Mouse (Mus musculus) hindbrain, embryonic 10.5 days (tissue): ENCODE measurements around the gene Elmsan1. TPM values are rescaled to one million over a fixed set of nuclear protein-coding genes. Genes with fewer than 3 reads are reported as not detected.

Experiments used
- DNase-seq: peaks from one replicate; pipeline ENCODE4 v3.0.0-alpha.2; 2017; ENCODE audit warnings: low spot score
- H3K27ac ChIP-seq: fragments of 300-500 bp; sonication (generic); 2 replicates; pipeline ENCODE4 v1.5.1; 2016; ENCODE audit warnings: mild to moderate bottlenecking, moderate library complexity
- H3K27me3 ChIP-seq: fragments of 300-500 bp; sonication (generic); 2 replicates; pipeline ENCODE4 v1.6.1; 2016; ENCODE audit warnings: mild to moderate bottlenecking; ENCODE audit not compliant: poor library complexity, insufficient read depth, severe bottlenecking
- H3K36me3 ChIP-seq: fragments of 300-500 bp; sonication (generic); 2 replicates; pipeline ENCODE4 v1.6.1; 2016; ENCODE audit warnings: mild to moderate bottlenecking, moderate library complexity
- H3K4me1 ChIP-seq: fragments of 300-500 bp; sonication (generic); replicated peaks from 2 replicates; pipeline ENCODE4 v1.6.1; 2016; ENCODE audit warnings: mild to moderate bottlenecking
- H3K4me3 ChIP-seq: fragments of 300-500 bp; sonication (generic); 2 replicates; pipeline ENCODE4 v1.5.1; 2016; ENCODE audit warnings: mild to moderate bottlenecking, moderate library complexity
- H3K9me3 ChIP-seq: fragments of 300-500 bp; sonication (generic); 2 replicates; pipeline ENCODE4 v1.6.1; 2016; ENCODE audit warnings: mild to moderate bottlenecking, moderate library complexity
- WGBS: fragments of 180-500 bp; shearing (Covaris S2); methylation state at CpG from one replicate; pipeline ENCODE4 v1.1.7; 2016; 5-methylcytosine and 5-hydroxymethylcytosine counted together
- polyA plus RNA-seq: library from polyadenylated mRNA; unstranded; fragments of >200 nt; fragmentation: Nextera tagmentation; extraction: Ambion mirVana; gene quantifications from 2 replicates; pipeline ENCODE4 v1.2.1, GENCODE M21; 2016

The Elmsan1 gene
- polyA plus RNA-seq, 1 experiment from 2014 or later, result 6.5 TPM

DNA sequence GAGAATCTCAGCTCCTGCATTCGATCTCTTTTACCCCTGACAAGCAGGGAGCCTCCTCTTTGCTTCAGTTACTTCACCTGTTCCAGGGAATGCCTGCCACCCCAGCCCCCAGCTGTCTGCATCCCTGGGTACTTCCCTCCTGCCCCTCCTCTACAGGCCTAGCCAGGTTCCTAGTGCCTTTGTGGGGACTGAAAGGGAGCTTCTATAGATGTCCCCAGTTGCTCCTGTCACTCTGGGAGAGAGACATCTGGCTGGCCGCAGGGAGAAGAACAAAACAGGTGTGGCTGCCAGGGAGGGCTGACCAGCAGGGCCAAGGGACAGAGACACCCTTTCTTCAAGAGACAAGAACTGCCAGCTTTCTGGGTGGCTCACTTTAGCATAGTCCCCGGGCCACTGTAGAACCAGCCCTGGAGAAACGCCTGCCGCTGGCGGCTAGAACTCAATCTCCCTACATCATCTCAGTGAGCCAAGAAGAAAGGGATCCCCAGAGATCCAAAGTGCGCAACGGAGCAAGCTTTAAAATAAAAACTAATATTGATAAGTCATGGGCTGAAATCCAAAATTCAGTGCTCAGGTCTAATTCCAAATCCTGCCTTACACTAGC, 20.5 kb downstream of the Elmsan1 start:
- no peak overlapping the region for H3K27ac ChIP-seq
- no peak for DNase-seq

DNA sequence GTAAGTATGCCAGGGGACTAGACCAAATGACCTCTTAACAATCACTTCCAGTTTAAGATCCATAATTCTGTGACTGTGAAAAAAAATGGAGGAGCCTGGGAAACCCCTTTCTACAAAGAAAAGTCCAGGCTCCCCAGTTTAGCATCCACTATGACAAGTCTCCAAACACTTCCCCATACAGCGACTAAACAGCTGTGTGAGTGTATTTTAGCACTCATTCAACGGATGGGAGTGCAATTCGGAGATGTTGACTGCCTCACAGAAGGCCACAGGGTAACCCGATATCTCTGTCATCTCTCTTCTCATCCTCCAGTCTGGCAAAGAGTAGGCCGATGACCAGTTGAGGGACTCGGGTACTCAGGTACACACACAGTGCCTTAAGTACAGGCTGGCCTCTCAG, 23.5 kb downstream of the Elmsan1 start:
- WGBS, result 53% methylated on average over 6 of the region's 6 CpGs
- Histone ChIP-seq H3K4me1 (peaks cover 85% of the 10 kb centered on the region), H3K36me3 (no peaks in the 10 kb centered on the region), H3K9me3 (no peaks in the 10 kb centered on the region), H3K27ac (no peak overlapping the region; the same call in 1 of the 2 replicates), H3K4me3 (no peak overlapping the region; the same call in 1 of the 2 replicates), H3K27me3 (no peaks in the 10 kb centered on the region)
- no peak for DNase-seq

More for the DNA sequence above, 20.5 kb downstream of the Elmsan1 start:
- Histone ChIP-seq H3K4me1 (peaks cover 66% of the 10 kb centered on the region), H3K36me3 (no peaks in the 10 kb centered on the region), H3K9me3 (no peaks in the 10 kb centered on the region), H3K4me3 (no peak overlapping the region), H3K27me3 (no peaks in the 10 kb centered on the region)
- WGBS, result 61% methylated on average over 8 of the region's 8 CpGs

GRCm38 (mm10) chr12:84194400-84195109, 24.1 kb downstream of the Elmsan1 start:
- 4% methylated on average over 13 of the region's 13 CpGs for WGBS
- DNase-seq, result no peak
- H3K4me1 ChIP-seq, result peaks cover 91% of the 10 kb centered on the region
- peak overlapping the region; percentile 94 for H3K27ac ChIP-seq
- peak overlapping the region; percentile 83 for H3K4me3 ChIP-seq
- H3K9me3 ChIP-seq, result no peaks in the 10 kb centered on the region
- H3K27me3 ChIP-seq, result no peaks in the 10 kb centered on the region
- H3K36me3 ChIP-seq, result no peaks in the 10 kb centered on the region

DNA sequence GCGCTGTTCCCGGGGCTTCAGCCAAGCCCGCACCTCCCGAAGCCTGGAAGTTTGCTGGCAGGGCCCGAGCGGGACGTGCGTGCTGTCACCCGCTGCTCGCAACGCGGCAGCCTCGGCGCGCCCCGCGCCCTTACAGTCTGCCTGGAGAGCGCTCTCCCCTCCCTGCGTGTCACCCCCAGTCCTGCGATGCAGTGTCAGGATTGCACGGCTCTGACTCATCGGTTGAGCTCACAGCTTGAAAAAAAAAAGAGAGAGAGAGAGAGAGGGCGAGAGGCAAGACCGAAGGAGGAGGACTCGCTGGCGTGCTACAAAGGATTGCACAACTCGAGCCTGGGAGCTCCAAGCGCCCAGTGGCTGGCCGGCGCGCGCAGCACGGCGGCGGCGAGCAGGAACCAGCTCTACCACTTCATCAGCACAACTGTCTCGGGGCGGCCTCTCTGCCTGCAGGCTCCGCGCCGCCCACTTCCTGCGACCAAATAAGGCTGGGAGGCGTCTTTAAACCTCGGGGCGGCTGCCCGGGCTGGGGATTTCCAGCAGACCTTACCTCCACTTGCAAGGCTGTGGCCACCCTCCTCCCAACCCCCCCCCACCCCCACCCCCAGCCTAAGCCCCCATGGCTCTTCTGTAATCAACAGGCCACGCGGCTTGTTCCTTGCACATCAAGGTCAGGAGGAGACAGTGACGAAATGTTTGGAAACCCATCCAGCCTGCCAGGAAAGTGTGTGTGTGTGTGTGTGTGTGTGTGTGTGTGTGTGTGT, 24.9 kb downstream of the Elmsan1 start:
- peaks cover 93% of the 10 kb centered on the region for H3K4me1 ChIP-seq
- 0% methylated on average over 49 of the region's 49 CpGs for WGBS

DNA sequence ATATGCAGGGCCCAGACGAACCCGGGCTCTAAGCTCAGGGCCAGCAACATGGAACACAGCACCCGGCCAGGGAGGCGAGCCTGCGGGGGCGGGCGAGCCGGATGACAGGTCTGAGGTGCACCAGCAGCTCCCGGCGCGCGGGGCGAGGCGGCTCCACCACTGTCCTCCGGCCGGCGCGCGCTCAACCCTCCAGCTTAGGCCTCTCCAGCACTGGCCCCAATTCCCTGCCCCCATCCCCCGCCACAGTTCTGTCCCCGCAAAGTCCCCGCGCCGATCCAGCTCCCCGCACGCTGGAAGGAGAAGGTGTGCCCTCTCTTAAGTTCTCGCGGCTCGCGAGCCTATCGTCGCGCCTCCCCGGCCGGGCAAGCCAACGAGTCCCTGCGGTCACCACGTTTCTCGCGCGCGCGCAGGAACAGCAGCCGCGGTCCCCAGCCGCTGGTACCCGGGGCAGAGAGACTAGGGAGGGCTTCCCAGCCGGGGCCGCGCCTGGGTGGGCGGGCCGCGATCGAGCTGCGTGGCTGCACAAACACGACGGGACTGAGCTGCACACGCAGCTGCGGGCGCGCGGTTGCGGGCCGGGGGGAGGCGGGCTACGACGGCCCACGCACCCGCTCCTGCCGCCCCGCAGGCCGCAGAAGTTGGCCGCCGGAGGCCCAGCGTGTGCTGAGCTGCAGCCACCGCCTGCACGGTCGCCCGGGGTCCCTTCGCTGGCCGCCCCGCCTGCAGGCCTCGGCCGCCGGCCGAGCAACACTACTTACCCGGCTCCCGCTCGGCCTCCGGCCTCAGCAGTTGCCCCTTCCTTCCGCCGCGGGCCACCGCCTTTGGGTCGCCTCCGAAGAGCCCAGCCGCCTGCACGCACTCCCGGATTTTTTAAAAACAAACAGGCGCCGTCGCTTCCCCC, 25.7 kb downstream of the Elmsan1 start:
- peak; percentile 77 for DNase-seq
- no peaks in the 10 kb centered on the region for H3K27me3 ChIP-seq
- H3K9me3 ChIP-seq, result no peaks in the 10 kb centered on the region
- under 1% methylated on average over 102 of the region's 102 CpGs for WGBS
- H3K4me1 ChIP-seq, result peaks cover 93% of the 10 kb centered on the region
- H3K36me3 ChIP-seq, result 0 out of 2 replicates have a peak, but pooled peaks cover under 1% of the 10 kb centered on the region
- peak overlapping the region; percentile 83 for H3K4me3 ChIP-seq
- H3K27ac ChIP-seq, result peak overlapping the region; percentile 94

More for the DNA sequence above, 24.9 kb downstream of the Elmsan1 start:
- H3K4me3 ChIP-seq, result peak overlapping the region; percentile 83
- no peaks in the 10 kb centered on the region for H3K36me3 ChIP-seq
- no peaks in the 10 kb centered on the region for H3K27me3 ChIP-seq
- H3K9me3 ChIP-seq, result no peaks in the 10 kb centered on the region
- peak; percentile 93 for DNase-seq
- H3K27ac ChIP-seq, result peak overlapping the region; percentile 94

DNA sequence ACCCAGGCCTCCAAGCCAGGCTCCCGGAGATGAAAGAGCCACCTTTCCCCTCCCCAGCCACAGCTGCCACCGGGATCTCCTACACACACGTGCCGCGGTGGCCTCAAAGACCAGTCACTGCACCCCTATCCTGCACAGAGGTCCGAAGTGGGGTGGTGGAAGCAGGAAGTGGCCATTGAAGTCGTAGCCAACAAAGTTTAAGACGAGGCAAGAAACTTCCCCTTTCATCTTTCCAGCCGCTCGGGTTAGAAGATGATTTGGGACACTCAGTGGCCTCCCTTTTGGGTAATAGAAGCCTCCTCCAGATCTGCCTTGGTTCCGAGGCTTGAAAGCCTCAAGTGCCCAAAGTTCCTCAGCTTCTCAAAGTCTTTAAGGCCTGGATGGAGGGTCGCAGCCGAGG, 26.4 kb downstream of the Elmsan1 start:
- under 1% methylated on average over 13 of the region's 13 CpGs for WGBS
- DNase-seq, result no peak
- H3K4me1 ChIP-seq, result peaks cover 92% of the 10 kb centered on the region
- H3K27ac ChIP-seq, result peak overlapping the region; percentile 94
- H3K27me3 ChIP-seq, result no peaks in the 10 kb centered on the region
- peak overlapping the region; percentile 83 for H3K4me3 ChIP-seq
- H3K36me3 ChIP-seq, result peaks cover 7% of the 10 kb centered on the region; the same call in 1 of the 2 replicates
- no peaks in the 10 kb centered on the region for H3K9me3 ChIP-seq

DNA sequence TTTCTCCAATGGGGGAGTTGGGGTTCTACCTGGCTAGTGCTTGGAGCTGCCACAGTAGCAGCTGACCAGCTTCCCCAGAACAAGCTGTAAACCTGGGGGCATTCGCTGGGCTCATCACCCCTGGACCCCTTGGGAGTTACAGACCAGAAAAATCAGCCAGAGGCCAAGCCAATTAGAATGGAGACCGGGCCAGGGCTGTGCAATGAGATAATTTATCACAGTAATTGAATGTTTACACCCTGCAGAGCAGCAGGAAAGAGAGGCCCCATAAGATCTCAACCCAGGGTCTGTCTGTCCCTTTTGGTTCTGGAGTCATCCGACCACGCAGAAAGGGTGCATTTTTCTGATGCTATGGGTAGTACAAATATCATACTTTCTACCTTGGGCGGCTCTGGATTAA, 26.9 kb downstream of the Elmsan1 start:
- Histone ChIP-seq H3K9me3 (peaks cover 1% of the 10 kb centered on the region; the same call in 1 of the 2 replicates), H3K27ac (peak overlapping the region; percentile 94), H3K27me3 (no peaks in the 10 kb centered on the region), H3K4me1 (peaks cover 91% of the 10 kb centered on the region), H3K4me3 (peak overlapping the region; percentile 83), H3K36me3 (peaks cover 13% of the 10 kb centered on the region)
- no peak for DNase-seq
- WGBS, result 40% methylated on average over 5 of the region's 5 CpGs

- Histone ChIP-seq H3K4me1 (peaks cover 86% of the 10 kb centered on the region), H3K27ac (peak overlapping the region; percentile 40; the same call in 1 of the 2 replicates), H3K27me3 (no peaks in the 10 kb centered on the region), H3K36me3 (peaks cover 18% of the 10 kb centered on the region), H3K9me3 (peaks cover 6% of the 10 kb centered on the region; the same call in 1 of the 2 replicates), H3K4me3 (peak overlapping the region; percentile 83)
- WGBS, result 67% methylated on average over 7 of the region's 7 CpGs
- DNase-seq, result no peak
Measured at GRCm38 (mm10) chr12:84191190-84191589, 27.5 kb downstream of the Elmsan1 start.

- 45% methylated on average over 15 of the region's 15 CpGs for WGBS
- peaks cover 6% of the 10 kb centered on the region; the same call in 1 of the 2 replicates for H3K9me3 ChIP-seq
- H3K4me3 ChIP-seq, result peak overlapping the region; percentile 24; the same call in 1 of the 2 replicates
- peaks cover 27% of the 10 kb centered on the region for H3K36me3 ChIP-seq
- peaks cover 76% of the 10 kb centered on the region for H3K4me1 ChIP-seq
- peak overlapping the region; percentile 47 for H3K27ac ChIP-seq
- no peak for DNase-seq
- H3K27me3 ChIP-seq, result no peaks in the 10 kb centered on the region
Measured at GRCm38 (mm10) chr12:84190151-84190820, 28.4 kb downstream of the Elmsan1 start.

DNA sequence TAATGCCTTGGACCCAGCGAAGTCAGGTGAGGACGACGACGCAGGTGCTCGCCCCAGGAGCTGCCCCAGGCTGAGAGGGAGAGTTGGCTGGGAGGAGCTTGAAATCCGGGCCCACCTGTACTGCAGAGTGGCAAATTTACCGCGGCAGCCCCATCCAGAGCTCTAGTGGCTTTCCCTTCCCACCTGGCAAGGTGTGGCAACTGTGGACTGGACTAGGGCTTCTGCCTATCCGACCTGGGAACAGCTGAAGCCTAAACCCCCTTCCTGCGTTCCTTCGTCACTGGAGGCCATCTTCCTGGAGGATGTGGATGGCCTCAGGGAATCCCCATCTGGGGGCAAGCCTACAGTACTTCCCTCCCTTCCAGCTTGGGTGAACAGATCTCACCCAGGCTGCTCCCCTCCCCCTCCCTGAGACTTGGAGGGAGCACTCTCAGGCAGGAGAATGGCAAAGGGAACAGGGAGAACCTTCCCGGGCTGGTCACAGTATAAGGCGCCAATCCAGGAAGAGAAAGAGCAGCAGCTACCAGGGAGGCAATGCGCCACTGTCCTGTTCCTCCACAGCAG, 29.7 kb downstream of the Elmsan1 start:
- Histone ChIP-seq H3K4me1 (peaks cover 63% of the 10 kb centered on the region), H3K4me3 (0 out of 2 replicates have a peak overlapping the region, but pooled peaks have one; percentile 9), H3K9me3 (peaks cover 6% of the 10 kb centered on the region; the same call in 1 of the 2 replicates), H3K27ac (peak overlapping the region; percentile 36; the same call in 1 of the 2 replicates), H3K27me3 (no peaks in the 10 kb centered on the region), H3K36me3 (peaks cover 39% of the 10 kb centered on the region)
- 63% methylated on average over 14 of the region's 14 CpGs for WGBS
- no peak for DNase-seq
